Mouse (Mus musculus) layer of hippocampus, postnatal 36 days (tissue): ENCODE data around the gene F11r. TPM values are rescaled to one million over a fixed set of nuclear protein-coding genes. Genes with fewer than 3 reads are reported as not detected.
A peak's percentile ranks its signal among the peaks of the same experiment; 100 is the strongest.

Source experiments
- DNase-seq, 2 experiments: peaks; one replicate each; pipeline ENCODE4 v3.0.0; 2022
- total RNA-seq, 2 experiments: library from RNA; stranded (reverse); gene quantifications; 2 replicates each; pipeline ENCODE4 v1.2.3; 2021

Gene F11r
- total RNA-seq, 2 experiments from 2014 or later: 5.0 to 6.6 TPM

- no peak for DNase-seq
These were observed 1.7 kb downstream of the F11r start for GRCm38 (mm10) chr1:171439072-171439471.

DNA sequence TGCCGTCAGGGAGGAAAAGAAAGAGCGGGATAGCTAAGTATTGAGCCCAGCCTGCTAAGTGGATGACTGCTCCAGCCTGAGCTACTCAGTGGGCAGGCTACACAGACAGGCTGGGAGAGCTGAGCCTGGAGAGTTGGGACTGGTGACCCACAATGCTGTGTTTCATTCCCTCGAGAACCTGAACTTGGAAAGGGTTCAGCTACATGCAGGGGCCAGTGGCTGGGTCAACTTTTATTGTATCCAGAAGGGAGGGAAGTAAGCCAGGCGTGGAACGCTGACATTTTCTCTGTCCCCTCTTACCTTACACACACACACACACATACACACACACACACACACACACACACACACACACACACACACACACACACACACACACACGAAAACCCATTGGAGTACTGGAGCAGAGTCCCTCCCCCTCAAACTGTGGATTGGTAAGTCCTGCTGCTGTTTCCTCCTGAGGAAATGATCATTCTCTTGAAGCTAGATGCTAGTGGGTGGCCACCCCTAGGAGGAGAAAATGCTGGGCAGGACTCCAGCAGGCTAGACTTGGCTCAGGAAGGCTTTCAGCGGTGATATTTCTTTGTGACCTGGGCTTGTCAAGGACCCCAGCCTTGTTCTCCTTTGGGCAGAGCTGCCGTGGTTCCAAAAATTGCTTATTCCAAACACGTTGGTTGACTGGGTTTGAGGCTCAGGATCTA lies 2.8 kb downstream of the F11r start:
- DNase-seq: no peak

- no peak for DNase-seq
These were observed 4.4 kb downstream of the F11r start for GRCm38 (mm10) chr1:171441466-171442412.

- no peak for DNase-seq
These were observed 5.1 kb downstream of the F11r start for GRCm38 (mm10) chr1:171442413-171442760.

DNA sequence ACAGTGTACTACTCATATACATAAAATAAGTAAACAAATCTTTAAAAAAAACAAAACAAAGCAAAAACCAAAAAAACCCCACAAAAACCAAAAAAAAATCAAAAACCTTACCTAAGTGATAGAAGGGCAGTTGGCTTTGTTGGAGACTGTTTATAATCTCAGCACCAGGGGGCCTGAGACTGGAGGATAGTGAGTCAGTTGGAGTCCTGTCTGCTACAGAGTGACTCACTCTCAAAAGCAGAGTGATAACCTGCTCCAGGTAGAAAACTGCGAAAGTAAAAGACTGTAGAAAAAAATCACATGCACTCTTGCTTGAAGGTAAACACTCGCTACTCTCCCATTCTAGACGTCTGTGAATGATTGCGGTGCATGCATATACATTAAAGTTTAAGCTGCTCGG lies 7.7 kb downstream of the F11r start:
- no peak for DNase-seq

DNA sequence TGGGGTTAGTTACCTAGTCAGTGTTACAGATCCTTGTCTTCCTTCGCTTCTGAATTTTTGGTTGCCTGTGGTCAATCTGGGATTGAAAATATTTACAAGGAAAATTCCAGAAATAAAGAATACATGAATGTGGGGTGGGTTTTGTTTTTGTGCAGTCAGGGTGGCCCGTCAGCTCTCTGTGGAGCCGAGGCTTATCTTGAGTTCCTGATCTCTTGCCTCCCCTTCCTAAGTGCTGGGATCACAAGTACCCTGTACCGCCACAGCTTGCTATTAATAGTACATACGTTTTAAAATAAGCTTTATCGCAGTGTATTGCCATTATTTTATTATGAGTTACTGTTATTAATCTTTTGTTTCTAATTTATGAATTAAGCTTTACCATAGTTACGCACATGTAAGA lies 9.5 kb downstream of the F11r start:
- no peak for DNase-seq

GRCm38 (mm10) chr1:171447692-171448091 lies 10.4 kb downstream of the F11r start:
- no peak for DNase-seq

DNA sequence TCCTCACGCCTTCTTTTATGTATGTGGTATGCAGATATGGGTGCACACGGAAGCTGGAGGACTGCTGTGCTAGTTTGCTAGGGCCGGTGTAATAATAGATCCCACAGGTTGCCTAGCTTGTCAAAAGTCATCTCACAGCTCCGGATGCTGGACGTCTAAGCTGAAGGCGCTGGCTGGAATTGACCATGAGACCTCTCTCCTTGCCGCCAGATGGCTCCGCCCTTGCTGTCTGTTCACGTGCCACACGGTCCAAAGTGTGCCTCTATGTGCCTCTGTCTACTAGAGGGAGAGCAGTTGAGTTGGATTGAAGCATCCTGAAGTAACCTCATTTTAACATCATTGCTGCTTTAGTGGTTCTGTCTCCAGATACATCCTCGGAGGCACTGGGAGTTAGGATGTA lies 12.7 kb downstream of the F11r start:
- no peak for DNase-seq

DNA sequence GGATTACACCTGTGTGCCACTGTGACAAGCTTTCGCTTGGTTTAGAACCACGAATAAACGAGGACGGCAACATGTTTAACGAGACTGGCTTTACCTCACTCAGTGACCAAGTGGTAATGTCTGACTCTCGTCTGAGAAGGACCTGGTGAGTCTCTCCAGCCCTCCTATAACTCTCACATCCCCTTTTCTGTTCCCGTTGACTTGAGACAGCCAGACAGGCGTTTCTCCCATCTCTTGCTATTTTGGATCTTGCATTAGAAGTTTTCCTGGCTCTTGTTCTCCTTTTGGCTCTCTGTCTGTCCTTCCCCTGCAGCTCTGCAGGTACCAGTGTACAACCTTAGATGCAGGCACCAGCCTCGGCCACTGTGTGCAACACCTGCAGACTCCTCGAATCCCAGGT lies 13.7 kb downstream of the F11r start:
- DNase-seq: no peak

DNA sequence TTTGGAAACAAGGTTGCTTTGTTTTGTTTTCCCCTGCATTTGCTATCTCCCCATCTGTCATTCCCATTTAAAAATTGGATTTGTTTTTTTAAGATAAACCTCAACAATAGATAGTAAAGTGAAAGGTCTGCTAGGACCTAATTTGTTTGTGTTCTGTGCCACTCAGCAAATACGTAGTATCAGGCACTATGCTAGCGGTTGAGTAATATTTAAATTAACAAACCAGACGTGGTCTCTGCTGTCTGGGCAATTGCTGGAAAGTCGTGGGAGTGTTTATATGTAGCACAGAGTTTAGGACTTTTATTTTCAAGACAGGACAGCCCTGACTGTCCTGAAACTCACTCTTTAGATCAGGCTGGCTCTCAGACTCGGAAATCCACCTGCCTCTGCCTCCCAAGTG lies 15.2 kb downstream of the F11r start:
- no peak for DNase-seq

GRCm38 (mm10) chr1:171452923-171453322 lies 15.6 kb downstream of the F11r start:
- no peak for DNase-seq

GRCm38 (mm10) chr1:171454926-171455325 lies 17.6 kb downstream of the F11r start:
- no peak for DNase-seq

DNA sequence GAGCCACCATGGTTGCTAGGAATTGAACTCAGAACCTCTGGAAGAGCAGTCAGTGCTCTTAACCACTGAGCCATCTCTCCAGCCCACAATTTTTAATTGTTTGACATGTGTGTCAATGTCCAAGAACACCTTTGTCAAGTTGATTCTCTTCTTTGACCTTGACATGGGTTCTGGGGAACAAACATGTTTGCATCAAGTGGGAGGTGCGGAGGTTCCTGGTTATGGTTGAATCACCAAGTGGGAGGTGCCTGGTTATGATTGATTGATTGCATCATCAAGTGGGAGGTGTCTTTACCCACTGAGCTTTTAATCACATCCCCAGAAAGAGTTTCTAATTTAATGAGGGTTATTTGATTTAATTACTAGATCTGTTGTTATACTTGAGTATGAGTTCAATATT lies 20.2 kb downstream of the F11r start:
- DNase-seq: no peak

GRCm38 (mm10) chr1:171459791-171460190 lies 22.5 kb downstream of the F11r start:
- DNase-seq: no peak

DNA sequence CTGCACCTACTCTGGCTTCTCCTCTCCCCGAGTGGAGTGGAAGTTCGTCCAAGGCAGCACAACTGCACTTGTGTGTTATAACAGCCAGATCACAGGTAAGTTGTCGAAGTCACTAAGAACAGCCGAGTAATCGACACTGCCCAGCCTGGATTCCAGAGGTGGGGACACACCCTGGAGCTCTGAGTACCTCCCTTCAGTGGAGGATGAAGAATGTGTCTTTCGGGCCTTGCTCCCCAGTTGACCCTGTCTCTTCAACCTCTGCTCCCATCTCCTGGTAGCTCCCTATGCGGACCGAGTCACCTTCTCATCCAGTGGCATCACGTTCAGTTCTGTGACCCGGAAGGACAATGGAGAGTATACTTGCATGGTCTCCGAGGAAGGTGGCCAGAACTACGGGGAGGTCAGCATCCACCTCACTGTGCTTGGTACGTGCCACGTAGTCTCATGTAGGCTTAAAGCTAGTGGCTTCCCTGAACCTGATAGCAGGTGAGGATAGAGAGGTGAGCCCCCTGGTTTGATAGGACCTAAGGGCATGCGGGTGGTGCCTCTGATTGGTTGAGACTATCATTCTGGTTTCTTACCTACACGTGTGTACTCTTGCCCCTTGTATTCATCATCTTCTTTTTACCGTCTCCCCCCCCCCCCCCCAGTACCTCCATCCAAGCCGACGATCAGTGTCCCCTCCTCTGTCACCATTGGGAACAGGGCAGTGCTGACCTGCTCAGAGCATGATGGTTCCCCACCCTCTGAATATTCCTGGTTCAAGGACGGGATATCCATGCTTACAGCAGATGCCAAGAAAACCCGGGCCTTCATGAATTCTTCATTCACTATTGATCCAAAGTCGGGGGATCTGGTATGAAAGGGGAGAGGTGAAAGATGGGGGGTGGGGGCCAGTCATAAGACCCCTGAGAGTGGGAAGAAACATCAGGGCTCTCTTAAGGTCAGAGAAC lies 23.5 kb downstream of the F11r start:
- DNase-seq: no peak

DNA sequence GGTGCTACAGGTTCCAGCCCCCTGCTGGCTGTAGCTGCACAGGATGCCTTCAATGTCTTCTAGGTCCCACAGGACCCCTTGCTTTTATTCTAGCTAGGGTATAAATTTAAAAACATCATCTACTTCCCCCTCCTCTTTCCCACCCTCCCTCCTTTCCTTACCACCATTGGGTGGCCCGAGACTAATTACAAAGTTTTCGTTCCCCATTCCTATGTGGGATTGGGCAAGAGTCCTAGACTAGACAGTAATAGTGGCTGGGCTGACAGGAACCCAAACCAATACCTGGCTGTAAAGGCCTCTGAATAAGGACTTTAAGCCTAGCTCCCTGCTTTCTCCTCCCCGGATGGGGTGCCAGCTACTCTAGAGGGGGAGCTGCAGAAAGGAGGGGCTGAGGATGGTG lies 25.8 kb downstream of the F11r start:
- DNase-seq: no peak

- DNase-seq: no peak
These were observed 28.5 kb downstream of the F11r start for GRCm38 (mm10) chr1:171465749-171466412.

DNA sequence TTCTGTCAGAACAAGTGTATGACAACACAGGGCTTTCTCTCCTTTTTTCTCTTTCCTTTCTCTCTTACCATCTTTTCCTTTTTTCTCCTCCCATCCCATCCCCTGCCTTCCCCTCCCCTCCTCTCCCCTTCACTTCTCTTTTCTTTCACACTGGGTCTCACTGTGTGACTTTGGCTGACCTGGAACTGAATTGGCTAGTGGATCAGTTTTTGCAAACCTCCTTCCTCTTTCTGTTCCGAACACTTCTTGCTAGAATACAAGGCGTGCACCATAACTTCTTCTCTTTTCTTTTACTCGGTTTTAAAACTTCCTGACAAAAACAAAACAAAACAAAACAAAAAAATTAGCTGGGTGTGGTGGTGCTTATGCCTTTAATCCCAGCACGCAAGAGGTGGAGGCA lies 29.2 kb downstream of the F11r start:
- DNase-seq: no peak

DNA sequence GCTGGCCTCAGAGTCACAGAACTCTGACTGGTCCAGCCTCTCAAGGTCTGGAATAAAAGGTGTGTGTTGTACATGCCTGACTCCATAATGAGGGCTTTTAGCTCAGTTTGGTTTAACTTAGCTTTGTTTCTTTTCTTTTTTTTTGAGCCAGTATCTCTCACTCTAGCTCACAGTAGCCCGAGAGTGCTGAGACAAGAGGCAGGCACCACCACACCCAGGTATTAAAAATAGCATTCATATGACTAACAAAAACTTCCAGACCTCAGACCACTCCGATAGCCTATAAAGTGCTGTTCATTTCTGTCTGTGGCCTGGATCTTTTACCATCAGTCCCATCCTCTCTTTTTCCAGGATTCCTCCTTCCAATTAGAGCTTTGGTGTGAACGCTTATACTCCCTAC lies 32.3 kb downstream of the F11r start:
- DNase-seq: no peak

- DNase-seq: peak; percentile 14 to 17
These were observed 33.1 kb downstream of the F11r start for GRCm38 (mm10) chr1:171470371-171470871.

- no peak for DNase-seq
These were observed 33.6 kb downstream of the F11r start for GRCm38 (mm10) chr1:171470896-171471295.

DNA sequence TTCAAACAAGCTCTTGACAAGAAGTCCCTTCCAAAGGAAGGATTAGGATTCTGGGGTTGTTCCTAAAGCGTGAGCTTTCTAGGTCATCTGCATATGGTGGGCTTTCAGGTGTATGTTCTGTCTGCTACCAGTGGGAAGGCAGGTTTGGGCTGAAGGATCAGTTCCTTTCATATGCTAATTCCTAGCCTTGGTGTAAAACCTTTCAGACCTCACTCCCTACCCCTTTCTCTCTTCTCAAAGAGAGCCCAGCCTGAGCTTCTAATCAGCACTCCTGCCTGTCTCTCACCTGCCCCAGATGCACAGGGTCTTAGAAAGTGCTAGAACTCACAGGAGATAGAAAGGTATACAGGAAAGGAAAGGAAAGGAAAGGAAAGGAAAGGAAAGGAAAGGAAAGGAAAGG lies 34.1 kb downstream of the F11r start:
- DNase-seq: no peak
